Mouse (Mus musculus) embryonic facial prominence, embryonic 13.5 days (tissue): Measurements from ENCODE around the gene Pcsk7. TPM values are rescaled to one million over a fixed set of nuclear protein-coding genes. Genes with fewer than 3 reads are reported as not detected.

Experiments
- ATAC-seq: fragments of 200-750 bp; cut with Nextera tagmentation; 2 replicates; pipeline ENCODE4 v1.8.0; 2017; ENCODE audit warnings: low read depth; ENCODE audit not compliant: insufficient number of reproducible peaks, insufficient read depth, low FRiP score, low TSS enrichment
- H3K27ac ChIP-seq: fragments of 300-500 bp; sonication (generic); 2 replicates; pipeline ENCODE4 v1.5.1; 2015; ENCODE audit warnings: moderate library complexity, mild to moderate bottlenecking, inconsistent platforms
- H3K27me3 ChIP-seq: fragments of 300-500 bp; sonication (generic); 2 replicates; pipeline ENCODE4 v1.6.1; 2015; ENCODE audit warnings: mild to moderate bottlenecking, inconsistent platforms
- H3K36me3 ChIP-seq: fragments of 300-500 bp; sonication (generic); 2 replicates; pipeline ENCODE4 v1.6.1; 2015; ENCODE audit warnings: mild to moderate bottlenecking, inconsistent platforms
- H3K4me1 ChIP-seq: fragments of 300-500 bp; sonication (generic); 2 replicates; pipeline ENCODE4 v1.6.1; 2015; ENCODE audit warnings: inconsistent platforms
- H3K4me2 ChIP-seq: fragments of 300-500 bp; sonication (generic); 2 replicates; pipeline ENCODE4 v1.6.1; 2015; ENCODE audit warnings: moderate library complexity, mild to moderate bottlenecking, inconsistent platforms
- H3K4me3 ChIP-seq: fragments of 300-500 bp; sonication (generic); 2 replicates; pipeline ENCODE4 v1.5.1; 2015; ENCODE audit warnings: mild to moderate bottlenecking, inconsistent platforms
- H3K9ac ChIP-seq: fragments of 300-500 bp; sonication (generic); 2 replicates; pipeline ENCODE4 v1.6.1; 2015; ENCODE audit warnings: mild to moderate bottlenecking, inconsistent platforms
- H3K9me3 ChIP-seq: fragments of 300-500 bp; sonication (generic); 2 replicates; pipeline ENCODE4 v1.6.1; 2016; ENCODE audit warnings: inconsistent platforms
- WGBS: fragments of 180-500 bp; shearing (Covaris S2); methylation state at CpG from one replicate; pipeline ENCODE4 v1.1.7; 2015; ENCODE audit warnings: mixed read lengths; 5-methylcytosine and 5-hydroxymethylcytosine counted together
- polyA plus RNA-seq: library from polyadenylated mRNA; unstranded; fragments of >200 nt; fragmentation: Nextera tagmentation; extraction: Ambion mirVana; gene quantifications from 2 replicates; pipeline ENCODE4 v1.2.1, GENCODE M21; 2015

Gene Pcsk7
- polyA plus RNA-seq = 22.6 and 23.7 TPM in 2 replicates

DNA sequence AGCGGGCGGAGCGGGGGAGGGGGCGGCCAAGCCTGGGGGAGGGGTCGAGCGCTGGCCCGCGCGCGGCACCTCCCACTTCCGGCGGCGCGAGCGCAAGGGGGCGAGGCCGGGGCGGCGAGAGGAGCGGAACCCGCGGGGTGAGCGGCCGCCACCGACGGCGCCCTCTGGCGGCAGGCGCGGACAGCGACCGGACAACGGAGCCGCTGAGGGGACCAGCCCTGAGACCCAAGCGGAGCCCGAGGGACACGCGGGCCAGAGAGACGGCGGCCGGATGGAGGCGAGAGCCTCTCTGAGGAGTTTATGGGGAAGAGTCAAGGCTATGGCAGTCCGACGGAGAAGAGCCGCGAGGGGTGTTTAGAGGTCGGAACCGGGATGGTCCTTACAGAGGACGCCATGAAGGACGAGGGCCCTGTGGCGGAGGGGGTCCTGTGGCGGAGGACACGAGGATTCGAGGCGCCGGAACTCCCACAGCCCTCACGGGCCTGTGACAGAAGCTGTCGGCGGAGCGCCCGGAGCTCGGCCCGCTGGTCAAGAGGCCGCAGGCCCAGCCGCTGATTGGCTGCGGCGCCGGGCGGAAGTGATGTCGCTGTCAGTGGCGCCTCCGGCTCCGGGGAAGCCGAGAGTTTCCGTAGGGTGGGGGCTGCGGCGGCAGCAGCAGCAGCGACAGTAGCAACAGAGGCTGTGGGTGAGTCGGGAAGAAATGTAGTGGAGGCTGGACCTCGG is at the start of gene Pcsk7, which contains the start of gene Rnf214:
Gene Pcsk7 (plus strand): TSS at position 143 of the 723 bp plus-strand sequence.
Gene Rnf214 (minus strand): TSS at position 557 of the 723 bp plus-strand sequence.
- Histone ChIP-seq H3K4me1 (peaks cover 23% of the 10 kb centered on the region), H3K36me3 (peaks cover 47% of the 10 kb centered on the region), H3K4me2 (peak within 1 kb of the TSS; percentile 80)

DNA sequence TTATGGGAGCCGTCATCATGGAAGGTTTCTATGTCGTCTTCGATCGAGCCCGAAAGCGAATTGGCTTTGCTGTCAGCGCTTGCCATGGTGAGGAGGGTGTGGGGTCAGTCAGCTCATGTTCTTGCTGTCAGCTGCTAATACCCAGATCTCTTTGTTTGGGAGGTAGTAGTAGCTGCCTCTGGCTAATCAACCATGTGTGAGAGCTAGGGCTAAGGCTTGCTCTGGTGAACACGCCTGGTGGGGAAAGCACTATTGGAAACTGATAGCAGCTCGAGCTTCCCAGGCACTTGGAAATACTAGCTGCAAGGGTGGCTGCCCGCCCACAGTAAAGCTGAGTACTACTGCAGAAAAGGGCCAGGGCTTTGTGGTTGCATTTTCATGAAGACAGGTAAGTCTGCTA is 46.9 kb upstream of the Pcsk7 start:
- Histone ChIP-seq H3K9me3 (no peaks in the 10 kb centered on the region), H3K4me2 (no peak overlapping the region), H3K4me1 (no peaks in the 10 kb centered on the region), H3K27ac (no peak overlapping the region), H3K9ac (no peak overlapping the region), H3K36me3 (peaks cover 89% of the 10 kb centered on the region), H3K4me3 (no peak overlapping the region), H3K27me3 (no peaks in the 10 kb centered on the region)
- ATAC-seq = no peak
- 94% methylated on average over 10 of the region's 10 CpGs for WGBS

More for the DNA sequence above, at the start of gene Pcsk7, which contains the start of gene Rnf214:
- no peaks in the 10 kb centered on the region for H3K27me3 ChIP-seq
- peak within 1 kb of the TSS; percentile 90 for H3K27ac ChIP-seq
- under 1% methylated on average over 80 of the region's 80 CpGs for WGBS
- H3K4me3 ChIP-seq = peak within 1 kb of the TSS; percentile 86
- peak within 1 kb of the TSS; percentile 90 for H3K9ac ChIP-seq
- H3K9me3 ChIP-seq = no peaks in the 10 kb centered on the region
- ATAC-seq = peak; percentile 81

GRCm38 (mm10) chr9:45861813-45862212 is 44.5 kb upstream of the Pcsk7 start:
- ATAC-seq = no peak
- no peak overlapping the region for H3K9ac ChIP-seq
- WGBS = 92% methylated on average over 7 of the region's 7 CpGs
- H3K4me1 ChIP-seq = no peaks in the 10 kb centered on the region
- H3K4me3 ChIP-seq = no peak overlapping the region
- no peaks in the 10 kb centered on the region for H3K27me3 ChIP-seq
- H3K9me3 ChIP-seq = no peaks in the 10 kb centered on the region
- peaks cover 95% of the 10 kb centered on the region for H3K36me3 ChIP-seq
- H3K27ac ChIP-seq = no peak overlapping the region
- no peak overlapping the region for H3K4me2 ChIP-seq

- H3K9ac ChIP-seq = no peak overlapping the region
- H3K36me3 ChIP-seq = peaks cover 89% of the 10 kb centered on the region
- no peaks in the 10 kb centered on the region for H3K4me1 ChIP-seq
- H3K9me3 ChIP-seq = no peaks in the 10 kb centered on the region
- no peak for ATAC-seq
- 89% methylated on average over 3 of the region's 3 CpGs for WGBS
- H3K27me3 ChIP-seq = no peaks in the 10 kb centered on the region
- no peak overlapping the region for H3K4me2 ChIP-seq
- no peak overlapping the region for H3K4me3 ChIP-seq
- no peak overlapping the region for H3K27ac ChIP-seq
Measured at GRCm38 (mm10) chr9:45869181-45869580, 37.1 kb upstream of the Pcsk7 start.

GRCm38 (mm10) chr9:45870265-45870664 is 36.0 kb upstream of the Pcsk7 start:
- ATAC-seq = no peak
- Histone ChIP-seq H3K27me3 (no peaks in the 10 kb centered on the region), H3K9ac (no peak overlapping the region), H3K36me3 (peaks cover 83% of the 10 kb centered on the region), H3K4me3 (no peak overlapping the region), H3K4me1 (no peaks in the 10 kb centered on the region), H3K4me2 (no peak overlapping the region), H3K27ac (no peak overlapping the region), H3K9me3 (no peaks in the 10 kb centered on the region)
- 90% methylated on average over 3 of the region's 3 CpGs for WGBS

GRCm38 (mm10) chr9:45877928-45878327 is 28.4 kb upstream of the Pcsk7 start:
- peaks cover 67% of the 10 kb centered on the region for H3K36me3 ChIP-seq

GRCm38 (mm10) chr9:45893681-45894080 is 12.6 kb upstream of the Pcsk7 start:
- no peak overlapping the region for H3K4me3 ChIP-seq
- no peaks in the 10 kb centered on the region for H3K9me3 ChIP-seq
- no peak overlapping the region for H3K4me2 ChIP-seq
- no peaks in the 10 kb centered on the region for H3K27me3 ChIP-seq
- H3K4me1 ChIP-seq = no peaks in the 10 kb centered on the region
- no peak overlapping the region for H3K27ac ChIP-seq
- no peak overlapping the region for H3K9ac ChIP-seq
- H3K36me3 ChIP-seq = peaks cover 93% of the 10 kb centered on the region
- no peak for ATAC-seq

More at GRCm38 (mm10) chr9:45877928-45878327, 28.4 kb upstream of the Pcsk7 start:
- no peak for ATAC-seq
- Histone ChIP-seq H3K4me2 (no peak overlapping the region), H3K4me3 (no peak overlapping the region), H3K27me3 (no peaks in the 10 kb centered on the region), H3K9ac (no peak overlapping the region), H3K27ac (no peak overlapping the region), H3K9me3 (no peaks in the 10 kb centered on the region), H3K4me1 (no peaks in the 10 kb centered on the region)
- 71% methylated on average over 2 of the region's 2 CpGs for WGBS

DNA sequence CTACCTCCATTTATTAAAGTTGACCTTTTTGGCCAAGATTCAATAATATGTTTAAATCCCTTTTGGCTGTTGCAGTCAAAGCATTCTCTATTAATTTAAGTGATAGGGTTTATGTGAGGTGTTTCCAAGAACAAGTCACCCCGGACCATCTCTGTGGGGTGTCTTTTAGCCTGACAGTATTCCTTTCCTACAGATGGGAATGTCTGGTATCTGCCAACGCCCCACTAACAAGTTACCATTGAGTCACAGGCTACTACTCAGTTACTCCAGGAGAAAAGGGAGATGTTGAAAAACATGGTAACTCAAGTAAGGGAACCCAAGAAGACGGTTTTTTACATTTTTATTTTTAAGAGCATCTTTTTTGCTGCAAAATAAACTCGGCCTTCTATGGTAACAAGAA is 1.1 kb upstream of the Pcsk7 start:
- Histone ChIP-seq H3K27ac (peak overlapping the region; percentile 90; the same call in 1 of the 2 replicates), H3K4me2 (peak overlapping the region; percentile 80), H3K36me3 (peaks cover 39% of the 10 kb centered on the region), H3K4me3 (peak overlapping the region; percentile 86), H3K9me3 (no peaks in the 10 kb centered on the region), H3K9ac (peak overlapping the region; percentile 90), H3K27me3 (no peaks in the 10 kb centered on the region), H3K4me1 (peaks cover 23% of the 10 kb centered on the region)
- no peak for ATAC-seq
- 52% methylated on average over 4 of the region's 4 CpGs for WGBS

- Histone ChIP-seq H3K4me2 (peak overlapping the region; percentile 80), H3K27me3 (no peaks in the 10 kb centered on the region), H3K9me3 (no peaks in the 10 kb centered on the region), H3K4me3 (peak overlapping the region; percentile 86), H3K36me3 (peaks cover 42% of the 10 kb centered on the region), H3K27ac (peak overlapping the region; percentile 90), H3K4me1 (peaks cover 23% of the 10 kb centered on the region), H3K9ac (peak overlapping the region; percentile 90)
- WGBS = under 1% methylated on average over 22 of the region's 27 CpGs
- peak; percentile 23; the same call in 1 of the 2 replicates for ATAC-seq
Measured at GRCm38 (mm10) chr9:45905811-45906237, 473 bp upstream of the Pcsk7 start.

DNA sequence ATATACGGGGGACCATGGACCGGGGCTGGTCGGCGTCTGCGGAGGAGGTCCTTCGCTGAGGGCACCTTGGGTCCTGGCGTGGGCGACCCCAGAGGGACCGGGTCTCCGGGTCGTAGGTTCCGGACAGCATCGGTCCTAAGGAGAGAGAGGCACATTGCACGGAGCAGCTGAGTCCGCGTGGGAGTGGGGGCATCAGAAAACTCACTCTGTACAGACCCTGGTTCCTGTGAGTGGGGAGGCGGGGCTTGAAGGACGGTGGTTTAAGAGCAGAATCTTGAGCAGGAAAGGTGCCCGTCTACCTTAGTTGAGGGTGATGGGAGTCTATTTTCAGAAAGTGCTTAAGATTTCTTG is 756 bp downstream of the Pcsk7 start:
- H3K27ac ChIP-seq = peak overlapping the region; percentile 90
- under 1% methylated on average over 19 of the region's 19 CpGs for WGBS
- peak overlapping the region; percentile 86 for H3K4me3 ChIP-seq
- H3K4me1 ChIP-seq = peaks cover 23% of the 10 kb centered on the region
- peak; percentile 35 for ATAC-seq
- H3K27me3 ChIP-seq = no peaks in the 10 kb centered on the region
- peaks cover 47% of the 10 kb centered on the region for H3K36me3 ChIP-seq
- no peaks in the 10 kb centered on the region for H3K9me3 ChIP-seq
- H3K4me2 ChIP-seq = peak overlapping the region; percentile 80
- H3K9ac ChIP-seq = peak overlapping the region; percentile 90

DNA sequence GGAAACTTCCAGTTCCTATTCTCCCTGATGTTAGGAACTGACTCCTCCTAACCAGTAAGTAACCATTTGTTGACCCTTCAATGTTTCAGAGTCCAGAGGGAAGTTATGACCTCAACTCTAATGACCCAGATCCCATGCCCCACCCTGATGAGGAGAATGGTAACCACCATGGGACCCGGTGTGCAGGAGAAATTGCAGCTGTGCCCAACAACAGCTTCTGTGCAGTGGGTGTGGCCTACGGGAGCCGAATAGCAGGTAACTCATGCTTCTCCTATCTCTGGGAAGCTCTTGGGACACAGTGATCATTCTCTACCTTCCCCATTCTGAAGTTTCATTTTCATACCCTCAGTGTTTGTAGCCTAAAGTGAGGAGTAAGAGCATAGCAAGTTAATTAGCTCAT is 4.7 kb downstream of the Pcsk7 start:
- Histone ChIP-seq H3K4me3 (no peak overlapping the region), H3K4me2 (no peak overlapping the region), H3K27me3 (no peaks in the 10 kb centered on the region), H3K4me1 (peaks cover 12% of the 10 kb centered on the region), H3K36me3 (peaks cover 69% of the 10 kb centered on the region), H3K27ac (no peak overlapping the region), H3K9me3 (no peaks in the 10 kb centered on the region), H3K9ac (no peak overlapping the region)
- WGBS = 91% methylated on average over 3 of the region's 3 CpGs
- no peak for ATAC-seq

DNA sequence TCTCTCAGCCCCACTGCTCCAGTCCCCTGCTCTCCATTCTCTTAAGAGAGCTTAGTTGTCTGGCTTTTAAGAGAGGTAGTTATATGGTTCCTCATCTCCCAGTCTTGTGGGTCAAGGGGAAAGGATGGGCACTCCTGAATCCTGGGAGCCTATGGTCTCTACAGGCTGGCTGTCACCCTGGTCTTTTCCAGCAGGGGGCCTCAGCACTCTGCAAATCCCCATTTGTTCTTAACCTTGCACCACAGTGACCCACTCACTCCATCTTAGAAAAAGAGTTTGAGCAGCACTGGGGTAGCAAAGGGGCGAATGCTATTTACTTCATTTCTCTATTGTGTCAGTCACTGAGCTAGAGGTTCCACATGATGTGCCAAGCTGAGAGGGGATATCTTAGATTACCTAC is 5.4 kb downstream of the Pcsk7 start:
- H3K27ac ChIP-seq = no peak overlapping the region
- H3K9me3 ChIP-seq = no peaks in the 10 kb centered on the region
- no peak overlapping the region for H3K4me3 ChIP-seq
- 70% methylated on average over 1 of the region's 1 CpGs for WGBS
- no peaks in the 10 kb centered on the region for H3K27me3 ChIP-seq
- H3K4me2 ChIP-seq = no peak overlapping the region
- H3K4me1 ChIP-seq = peaks cover 12% of the 10 kb centered on the region
- H3K36me3 ChIP-seq = peaks cover 76% of the 10 kb centered on the region
- ATAC-seq = no peak
- H3K9ac ChIP-seq = no peak overlapping the region
